Mouse (Mus musculus): ENCODE data around the gene Grb10.

The Grb10 gene

GRCm38 (mm10) chr11:11945766-11946165, 92.7 kb downstream of the Grb10 start:
- CTCF ChIA-PET: no interaction called here

- CTCF ChIA-PET: no interaction called here
Measured at GRCm38 (mm10) chr11:11944814-11945213, 93.7 kb downstream of the Grb10 start.

GRCm38 (mm10) chr11:11944082-11944349, 94.5 kb downstream of the Grb10 start:
- CTCF ChIA-PET: no interaction called here

GRCm38 (mm10) chr11:11943240-11944081, 95.0 kb downstream of the Grb10 start:
- CTCF ChIA-PET: no interaction called here

- CTCF ChIA-PET: interaction anchor here (0.6 to 1.1 kb wide), 2 partner anchors 8 to 9 kb away, joined by 3 read pairs; no protein-coding TSS in a partner anchor
Measured at GRCm38 (mm10) chr11:11942320-11943217, 95.9 kb downstream of the Grb10 start.

GRCm38 (mm10) chr11:11940833-11941681, 97.4 kb downstream of the Grb10 start:
- CTCF ChIA-PET: interaction anchor here (0.5 to 1.1 kb wide), 2 partner anchors 11 to 132 kb away, joined by 3 read pairs; no protein-coding TSS in a partner anchor

GRCm38 (mm10) chr11:11939611-11940010, 98.9 kb downstream of the Grb10 start:
- CTCF ChIA-PET: no interaction called here

- CTCF ChIA-PET: no interaction called here
Measured at GRCm38 (mm10) chr11:11938591-11938990, 99.9 kb downstream of the Grb10 start.

- CTCF ChIA-PET: no interaction called here
Measured at GRCm38 (mm10) chr11:11937340-11938030, 101.0 kb downstream of the Grb10 start.

- CTCF ChIA-PET: no interaction called here
Measured at GRCm38 (mm10) chr11:11934808-11935207, 103.7 kb downstream of the Grb10 start.

GRCm38 (mm10) chr11:11932102-11932789, 106.2 kb downstream of the Grb10 start:
- CTCF ChIA-PET: no interaction called here

- CTCF ChIA-PET: no interaction called here
Measured at GRCm38 (mm10) chr11:11931688-11932087, 106.8 kb downstream of the Grb10 start.

GRCm38 (mm10) chr11:11930527-11930926, 108.0 kb downstream of the Grb10 start:
- CTCF ChIA-PET: no interaction called here

GRCm38 (mm10) chr11:11929059-11929458, 109.4 kb downstream of the Grb10 start:
- CTCF ChIA-PET: no interaction called here

GRCm38 (mm10) chr11:11928586-11928985, 109.9 kb downstream of the Grb10 start:
- CTCF ChIA-PET: no interaction called here

GRCm38 (mm10) chr11:11923900-11924299, 114.6 kb downstream of the Grb10 start:
- CTCF ChIA-PET: no interaction called here

GRCm38 (mm10) chr11:11923345-11923744, 115.1 kb downstream of the Grb10 start:
- CTCF ChIA-PET: no interaction called here

- CTCF ChIA-PET: no interaction called here
Measured at GRCm38 (mm10) chr11:11922106-11922505, 116.4 kb downstream of the Grb10 start.

GRCm38 (mm10) chr11:11907703-11908413, 130.6 kb downstream of the Grb10 start:
- CTCF ChIA-PET: no interaction called here

- CTCF ChIA-PET: no interaction called here
Measured at GRCm38 (mm10) chr11:11905518-11905917, 133.0 kb downstream of the Grb10 start.

Measured in spleen, embryonic (tissue).